22 mouse cellular contexts compared by ENCODE assay signal in the genomic region with DNA sequence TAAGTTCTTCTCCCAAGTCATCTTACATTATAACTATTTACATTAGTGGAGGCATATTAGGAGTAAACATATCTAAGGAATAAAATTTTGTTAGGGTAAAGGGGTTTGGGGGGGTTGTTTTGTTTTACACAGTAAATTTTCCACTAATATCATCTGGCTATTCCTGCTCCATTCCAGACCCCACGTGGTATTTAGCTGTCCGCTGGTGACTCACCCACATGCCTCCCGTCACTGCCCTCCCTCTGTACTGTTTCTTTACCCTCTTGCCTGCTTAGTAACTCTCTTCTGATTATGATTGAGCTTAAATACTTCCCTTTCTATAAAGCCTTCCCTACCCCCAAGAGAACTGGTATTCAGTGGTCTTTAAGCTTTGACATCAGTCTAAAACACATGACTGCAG.
A peak's percentile ranks its signal among the peaks of the same experiment; 100 is the strongest.
DNase-seq lines count a peak whose midpoint lies in the region; ATAC-seq and TF ChIP-seq lines count a peak whose summit lies in the region.
"Had no signal": no experiment of that assay in that cellular context is flagged by ENCODE, and none has a peak within 500 bp of the region (broad histone marks: within the 10 kb centered on the region; RNA-seq: fewer than 3 reads in every experiment).

No protein-coding gene starts in this region.

- peaks cover 38% of the 10 kb centered on the region for H3K4me1 ChIP-seq in bone marrow macrophage, adult 2 months (ENCODE audit: control insufficient read depth, insufficient read depth, low read length)
- H3K4me1 ChIP-seq in hindbrain, postnatal 0 days (ENCODE audit: insufficient read depth, low read length), result no peaks in the 10 kb centered on the region
- H3K4me1 ChIP-seq: embryonic facial prominence, embryonic 12.5 days; heart, embryonic 15.5 days; hindbrain, embryonic 13.5 days had no signal

- H3K4me3 ChIP-seq in bone marrow macrophage, adult 2 months (ENCODE audit: insufficient read depth, low read length), result no peak overlapping the region
- H3K4me3 ChIP-seq in hindbrain, postnatal 0 days (ENCODE audit: low read length), result no peak overlapping the region
- H3K4me3 ChIP-seq: embryonic facial prominence, embryonic 12.5 days; forebrain, embryonic 13.5 days; heart, adult 2 months; heart, embryonic 15.5 days; hindbrain, embryonic 13.5 days had no signal

- H3K9me3 ChIP-seq in hindbrain, postnatal 0 days (ENCODE audit: low read length), result no peaks in the 10 kb centered on the region
- H3K9me3 ChIP-seq: embryonic facial prominence, embryonic 12.5 days; forebrain, embryonic 13.5 days; heart, embryonic 15.5 days; hindbrain, embryonic 13.5 days had no signal

- no peak overlapping the region for H3K9ac ChIP-seq in hindbrain, postnatal 0 days (replicated peaks; ENCODE audit: low read length)
- H3K9ac ChIP-seq: embryonic facial prominence, embryonic 12.5 days; forebrain, embryonic 13.5 days; forebrain, postnatal 0 days; heart, embryonic 15.5 days; hindbrain, embryonic 13.5 days had no signal

- no peak for TF ChIP-seq CTCF in bone marrow macrophage, adult 2 months (IDR thresholded peaks at IDR 0.05; ENCODE audit: low read depth, low read length)
- no peak for TF ChIP-seq CTCF in hindbrain, postnatal 0 days (IDR thresholded peaks at IDR 0.05; ENCODE audit: low read depth)

- DNase-seq in adrenal gland, postnatal 36 days, result peak; percentile 8 to 15
- no peak for DNase-seq in adrenal gland, adult 8-10 months
- DNase-seq in 416B (ENCODE audit: low read depth), result peak; percentile 10
- no peak for DNase-seq in kidney, postnatal 14 days
- no peak for DNase-seq in right cerebral cortex, postnatal 14 days
- no peak for DNase-seq in hindbrain, postnatal 0 days (ENCODE audit: low spot score)
- DNase-seq: cerebellum, adult 18-20 months; cerebellum, adult 9-11 months; cerebellum, postnatal 36 days; forebrain, postnatal 0 days; gastrocnemius, postnatal 14 days; heart, adult 2 months; heart, postnatal 14 days; kidney, adult 2 months had no signal

- TF ChIP-seq POLR2A in bone marrow macrophage, adult 2 months (IDR thresholded peaks at IDR 0.05; ENCODE audit: borderline replicate concordance, low read depth, low read length), result no peak

- H3K27me3 ChIP-seq in hindbrain, postnatal 0 days (ENCODE audit: insufficient read depth, low read length), result no peaks in the 10 kb centered on the region
- H3K27me3 ChIP-seq: CH12.LX; embryonic facial prominence, embryonic 12.5 days; forebrain, embryonic 13.5 days; heart, embryonic 15.5 days; hindbrain, embryonic 13.5 days had no signal

- ATAC-seq in hindbrain, postnatal 0 days, result no peak
- ATAC-seq: forebrain, embryonic 13.5 days; forebrain, postnatal 0 days; intestine, embryonic 16.5 days had no signal

- no peaks in the 10 kb centered on the region for H3K36me3 ChIP-seq in hindbrain, postnatal 0 days (ENCODE audit: insufficient read depth, low read length)
- H3K36me3 ChIP-seq: heart, embryonic 15.5 days had no signal

- H3K27ac ChIP-seq in bone marrow macrophage, adult 2 months (ENCODE audit: insufficient read depth, low read depth, low read length), result peak overlapping the region; percentile 79
- no peak overlapping the region for H3K27ac ChIP-seq in hindbrain, postnatal 0 days
- H3K27ac ChIP-seq: embryonic facial prominence, embryonic 12.5 days; forebrain, embryonic 13.5 days; heart, adult 2 months; heart, embryonic 15.5 days; hindbrain, embryonic 13.5 days had no signal

- WGBS in hindbrain, postnatal 0 days, result 88% methylated on average over 3 of the region's 3 CpGs

- no peak overlapping the region for H3K4me2 ChIP-seq in hindbrain, postnatal 0 days (ENCODE audit: low read depth, low read length)
- H3K4me2 ChIP-seq: embryonic facial prominence, embryonic 12.5 days; forebrain, embryonic 13.5 days; heart, embryonic 11.5 days; heart, embryonic 15.5 days; hindbrain, embryonic 13.5 days had no signal

Comparison
In these comparisons a context has a peak if more than half of its experiments do, and no peak if none do; other contexts are left out.
1. DNase-seq: peak in adrenal gland, postnatal 36 days (2 of 2) and 416B (single experiment); none in adrenal gland, adult 8-10 months (single experiment), kidney, postnatal 14 days (single experiment), right cerebral cortex, postnatal 14 days (single experiment) and hindbrain, postnatal 0 days (single experiment).